Comparison of ENCODE assay signal across 30 mouse cellular contexts in genomic region chr1:193350546-193350801, GRCm38 (mm10). TPM values are rescaled to one million over a fixed set of nuclear protein-coding genes. Genes with fewer than 3 reads are reported as not detected.
DNase-seq lines count a peak whose midpoint lies in the region; ATAC-seq and TF ChIP-seq lines count a peak whose summit lies in the region.
"Had no signal": no experiment of that assay in that cellular context is flagged by ENCODE, and none has a peak within 500 bp of the region (broad histone marks: within the 10 kb centered on the region; RNA-seq: fewer than 3 reads in every experiment).

No protein-coding gene starts in this region.

- TF ChIP-seq POLR2A in cortical plate, adult 2 months (IDR thresholded peaks at IDR 0.05; ENCODE audit: extremely low read depth, insufficient read depth, low read length): no peak

- intact Hi-C loops in left cerebral cortex, adult 2 months (cut with DNase I): loop anchor here (2.0 kb wide), 2 partner anchors 18 kb away; no protein-coding TSS in a partner anchor
- intact Hi-C loops in gastrocnemius, postnatal 36 days (cut with DNase I): no loop called here

- DNase-seq in layer of hippocampus, adult 9-11 months: peak; percentile 82
- no peak for DNase-seq in layer of hippocampus, postnatal 25 days (ENCODE audit: extremely low spot score in 1 of 2, low spot score in 1 of 2)
- peak in 1 of 2 experiments; percentile 73 for DNase-seq in left cerebral cortex, adult 2 months (ENCODE audit: extremely low spot score in 1 of 2, low spot score in 2 of 2)
- peak; percentile 61 to 77 for DNase-seq in right cerebral cortex, postnatal 10 days (ENCODE audit: low spot score in 2 of 2)
- no peak for DNase-seq in gastrocnemius, postnatal 36 days
- DNase-seq: adrenal gland, postnatal 36 days; B cell, adult 2 months; cerebellum, adult 11-12 months; cerebellum, postnatal 14 days; gastrocnemius, postnatal 25 days; kidney, postnatal 4 days; lung, postnatal 4 days; retina, postnatal 1 day; thymus, postnatal 25 days had no signal

- peak overlapping the region; percentile 70; the same call in 1 of the 2 replicates for H3K27ac ChIP-seq in cortical plate, adult 2 months (ENCODE audit: insufficient read depth, low read length)
- H3K27ac ChIP-seq in left cerebral cortex, adult 2 months: peak overlapping the region; percentile 87
- H3K27ac ChIP-seq: embryonic facial prominence, embryonic 12.5 days; forebrain, embryonic 12.5 days; hindbrain, embryonic 12.5 days; limb, embryonic 15.5 days; liver, embryonic 14.5 days; lung, embryonic 15.5 days; midbrain, embryonic 15.5 days; neural tube, embryonic 13.5 days had no signal

- H3K4me1 ChIP-seq in cortical plate, adult 2 months (ENCODE audit: control insufficient read depth, insufficient read depth, low read length): peaks cover 7% of the 10 kb centered on the region
- H3K4me1 ChIP-seq: embryonic facial prominence, embryonic 12.5 days; forebrain, embryonic 12.5 days; hindbrain, embryonic 12.5 days; lung, embryonic 15.5 days; midbrain, embryonic 15.5 days; neural tube, embryonic 13.5 days had no signal

- no peak overlapping the region for H3K4me3 ChIP-seq in cortical plate, adult 2 months (ENCODE audit: insufficient read depth, low read length)
- H3K4me3 ChIP-seq in left cerebral cortex, adult 2 months: no peak overlapping the region
- H3K4me3 ChIP-seq: embryonic facial prominence, embryonic 12.5 days; erythroblast, embryonic 14.5 days; forebrain, embryonic 12.5 days; hindbrain, embryonic 12.5 days; limb, embryonic 15.5 days; lung, embryonic 15.5 days; midbrain, embryonic 15.5 days; myocyte; neural tube, embryonic 13.5 days had no signal

- TF ChIP-seq CTCF in cortical plate, adult 2 months (IDR thresholded peaks at IDR 0.05; ENCODE audit: extremely low read depth, insufficient read depth, low read length): no peak
- TF ChIP-seq CTCF in left cerebral cortex, adult 2 months (IDR thresholded peaks at IDR 0.05): no peak

- ATAC-seq in erythroblast, adult 5-6 weeks (replicated peaks; ENCODE audit: low FRiP score, poor library complexity, severe bottlenecking): no peak
- ATAC-seq: intestine, postnatal 0 days; midbrain, embryonic 15.5 days had no signal

RNA-seq across cellular contexts. Expression of gene Camk1g, which starts 19.6 kb away (rescaled TPM):
- total RNA-seq in layer of hippocampus, postnatal 25 days (2021): 10 to 100 TPM; 26.5 to 27.5 TPM
- polyA plus RNA-seq in cortical plate, adult 2 months (2012; rRNA removed): 34.4 and 34.5 TPM in 2 replicates
- total RNA-seq in left cerebral cortex, adult 2 months (2021): 10 to 100 TPM; 41.7 to 47.6 TPM
- under 1 TPM in 1 of 2 experiments, not detected in 1; 0.13 TPM for total RNA-seq in gastrocnemius, postnatal 36 days (2021)
- not detected in 2 replicates for total RNA-seq in erythroblast, adult 5-6 weeks (2015; ENCODE audit: low replicate concordance)
- not detected in 2 replicates for total RNA-seq in erythroblast, adult 5-6 weeks (2017; ENCODE audit: low replicate concordance)
- total RNA-seq: CH12.LX; G1E; megakaryocyte-erythroid progenitor cell, adult 5-6 weeks had no signal
- polyA plus RNA-seq: erythroblast, embryonic 14.5 days; G1E had no signal

Comparison
In these comparisons a context has a peak if more than half of its experiments do, and no peak if none do; other contexts are left out.
1. DNase-seq: peak in layer of hippocampus, adult 9-11 months (single experiment) and right cerebral cortex, postnatal 10 days (2 of 2); none in layer of hippocampus, postnatal 25 days (0 of 2) and gastrocnemius, postnatal 36 days (0 of 2).
2. RNA of gene Camk1g, which starts 19.6 kb away (total RNA-seq): 41.7 to 47.6 TPM in left cerebral cortex, adult 2 months and 26.5 to 27.5 TPM in layer of hippocampus, postnatal 25 days; 0.13 TPM in gastrocnemius, postnatal 36 days and not detected in erythroblast, adult 5-6 weeks; every median in the first group is over 10 times any median in the second.